Mouse (Mus musculus): ENCODE measurements around the gene Erc2.

The Erc2 gene

GRCm38 (mm10) chr14:28288196-28288595 lies 666.0 kb downstream of the Erc2 start:
- DNase-seq (ENCODE audit: low read depth, low spot score): no peak

DNA sequence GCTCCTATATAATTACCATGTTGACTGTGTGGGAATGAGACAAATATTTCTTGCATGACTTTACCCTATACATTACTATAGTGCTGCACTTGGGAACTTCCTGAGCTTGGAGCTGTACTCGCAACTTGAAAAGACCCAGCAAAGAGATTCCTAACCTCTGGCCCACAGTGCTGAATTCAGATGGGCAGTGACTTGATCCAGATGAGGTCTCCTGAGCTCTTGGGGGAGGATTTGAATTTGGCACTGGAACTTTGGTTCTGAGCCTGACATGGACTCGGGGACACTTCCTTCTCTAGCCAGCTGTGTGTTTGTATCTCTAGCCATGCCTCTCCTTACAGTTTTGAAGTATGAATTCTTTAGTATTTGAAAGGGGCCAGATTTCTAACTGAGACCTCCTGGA lies 666.7 kb downstream of the Erc2 start:
- no peak for DNase-seq (ENCODE audit: low read depth, low spot score)

DNA sequence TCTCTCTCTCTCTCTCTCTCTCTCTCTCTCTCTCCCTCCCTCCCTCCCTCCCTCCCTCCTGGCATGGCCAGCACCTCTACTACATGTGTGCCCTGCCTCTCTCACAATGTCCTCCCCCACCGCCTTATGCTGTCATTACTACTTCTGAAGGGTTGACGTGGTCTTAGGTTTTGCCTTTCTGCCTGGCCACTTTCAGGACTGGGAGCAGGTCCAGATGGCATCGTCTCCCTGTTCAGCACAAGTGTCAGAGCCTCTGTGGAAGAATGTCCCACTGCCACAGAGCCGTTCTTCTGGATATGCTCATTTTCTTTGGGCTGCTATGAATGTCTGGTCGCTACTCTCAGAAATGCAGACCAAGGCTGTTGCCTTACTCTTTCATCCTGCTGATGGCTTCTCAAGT lies 671.7 kb downstream of the Erc2 start:
- DNase-seq (ENCODE audit: low read depth, low spot score): no peak

GRCm38 (mm10) chr14:28295145-28295544 lies 672.9 kb downstream of the Erc2 start:
- DNase-seq (ENCODE audit: low read depth, low spot score): no peak

- no peak for DNase-seq (ENCODE audit: low read depth, low spot score)
Observed at GRCm38 (mm10) chr14:28300095-28300494, 677.9 kb downstream of the Erc2 start.

GRCm38 (mm10) chr14:28301251-28301650 lies 679.0 kb downstream of the Erc2 start:
- DNase-seq (ENCODE audit: low read depth, low spot score): no peak

DNA sequence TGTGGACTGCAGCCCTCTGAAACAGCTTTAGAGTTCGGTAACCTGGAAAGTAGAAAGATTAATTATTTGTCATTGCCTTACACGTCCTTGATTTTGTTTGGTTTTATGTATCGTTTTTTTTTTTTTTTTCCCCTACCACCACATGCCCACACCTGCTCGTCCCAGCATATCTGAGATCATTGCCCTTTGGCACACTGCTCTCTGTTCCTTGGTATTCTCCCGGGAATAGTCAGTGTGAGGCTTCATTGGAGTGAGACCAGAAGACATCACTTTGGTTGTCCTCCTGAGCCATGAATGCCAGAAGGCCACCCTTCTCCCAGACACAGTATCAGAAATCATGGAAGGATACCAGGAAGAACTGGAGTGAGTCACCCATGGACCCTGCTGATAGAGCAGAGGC lies 681.9 kb downstream of the Erc2 start:
- no peak for DNase-seq (ENCODE audit: low read depth, low spot score)

DNA sequence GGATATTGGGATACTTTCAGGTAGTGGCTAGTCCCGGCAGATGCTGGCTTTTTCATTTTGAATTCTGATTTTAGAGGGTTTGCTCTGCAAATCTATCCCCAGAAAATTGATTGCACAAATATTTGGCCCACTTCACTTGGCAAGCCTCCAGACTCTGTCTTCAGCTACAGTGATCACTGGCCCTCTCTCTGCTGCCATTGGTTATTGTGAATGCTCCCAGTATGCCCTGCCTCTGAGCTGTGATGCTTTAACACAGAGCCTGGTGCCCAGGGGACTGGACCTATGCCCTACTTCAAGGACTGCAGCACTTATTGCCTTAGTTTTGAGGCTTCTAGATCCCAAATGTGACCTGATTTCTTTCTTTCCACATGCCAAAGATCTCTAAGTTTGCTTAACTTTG lies 686.4 kb downstream of the Erc2 start:
- no peak for DNase-seq (ENCODE audit: low read depth, low spot score)

- no peak for DNase-seq (ENCODE audit: low read depth, low spot score)
Observed at GRCm38 (mm10) chr14:28316851-28317250, 694.6 kb downstream of the Erc2 start.

GRCm38 (mm10) chr14:28321916-28322534 lies 699.8 kb downstream of the Erc2 start:
- no peak for DNase-seq (ENCODE audit: low read depth, low spot score)

- no peak for DNase-seq (ENCODE audit: low read depth, low spot score)
Observed at GRCm38 (mm10) chr14:28323243-28323642, 701.0 kb downstream of the Erc2 start.

DNA sequence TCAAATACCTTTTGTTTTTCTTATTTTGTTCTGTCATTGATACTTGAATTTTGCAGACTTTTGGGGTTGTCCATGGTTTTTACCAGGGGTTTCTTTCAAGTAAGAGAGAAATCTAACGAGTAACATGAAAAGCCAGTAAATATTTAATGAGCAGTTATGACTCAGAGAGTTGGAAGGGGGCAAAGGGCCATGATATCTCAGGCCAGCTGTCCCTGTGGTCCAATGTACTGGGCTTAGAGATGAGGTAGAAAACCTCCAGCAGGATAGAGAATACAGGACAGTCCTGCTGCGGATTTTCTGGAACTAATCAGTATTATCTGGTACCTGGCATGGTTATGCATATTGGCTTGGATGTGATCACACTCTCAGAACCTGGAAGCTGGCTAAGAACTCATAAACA lies 701.5 kb downstream of the Erc2 start:
- no peak for DNase-seq (ENCODE audit: low read depth, low spot score)

DNA sequence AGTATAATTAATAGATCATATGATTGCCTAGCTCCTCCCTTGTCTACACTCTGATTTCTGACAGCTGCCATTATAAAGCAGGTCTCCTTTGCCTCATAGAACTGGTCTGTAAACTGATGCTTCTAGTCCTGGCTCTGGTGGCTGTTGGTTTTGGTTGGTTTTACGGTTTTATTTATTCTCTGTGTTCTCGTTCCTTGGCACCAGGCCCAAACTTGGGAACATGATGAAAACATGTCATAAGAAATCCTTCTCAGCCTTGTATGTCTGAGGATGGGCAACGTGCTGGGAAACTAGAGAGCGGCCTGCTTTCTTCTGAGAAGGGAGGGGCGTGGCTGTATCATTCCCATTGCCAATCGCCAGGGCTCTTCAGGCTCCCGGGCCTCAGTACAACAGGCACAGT lies 704.2 kb downstream of the Erc2 start:
- no peak for DNase-seq (ENCODE audit: low read depth, low spot score)

GRCm38 (mm10) chr14:28328512-28328911 lies 706.3 kb downstream of the Erc2 start:
- no peak for DNase-seq (ENCODE audit: low read depth, low spot score)

GRCm38 (mm10) chr14:28331108-28331507 lies 708.9 kb downstream of the Erc2 start:
- DNase-seq (ENCODE audit: low read depth, low spot score): no peak

DNA sequence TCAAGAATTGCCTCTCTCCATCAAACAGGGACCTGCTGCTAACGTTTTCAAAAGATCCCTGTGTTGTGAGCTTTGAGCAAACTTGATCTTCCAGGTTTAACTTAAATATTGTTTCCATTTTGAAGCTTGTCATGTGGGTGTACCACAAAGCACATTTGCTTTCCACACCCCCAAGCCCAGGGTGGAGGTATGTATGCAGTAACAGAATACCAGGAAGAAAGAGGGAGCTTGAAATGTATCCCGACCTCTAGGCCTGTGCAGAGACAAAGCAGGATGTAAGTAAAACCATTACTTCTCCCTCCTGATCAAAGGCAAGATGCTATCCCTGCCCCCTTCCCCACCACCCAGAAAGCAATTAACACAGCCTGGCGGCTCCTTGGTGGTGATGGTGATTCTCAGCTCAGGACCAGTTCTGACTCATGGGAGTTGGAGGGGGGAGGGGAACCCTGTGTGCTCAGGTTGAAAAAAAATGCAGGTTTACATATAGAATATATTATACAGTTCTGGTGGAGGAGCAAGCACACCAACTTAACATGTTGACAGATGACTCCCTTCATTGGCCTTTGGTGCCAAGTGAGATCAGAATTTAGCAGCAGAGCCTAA lies 710.2 kb downstream of the Erc2 start:
- no peak for DNase-seq (ENCODE audit: low read depth, low spot score)

GRCm38 (mm10) chr14:28339146-28339545 lies 716.9 kb downstream of the Erc2 start:
- DNase-seq (ENCODE audit: low read depth, low spot score): no peak

DNA sequence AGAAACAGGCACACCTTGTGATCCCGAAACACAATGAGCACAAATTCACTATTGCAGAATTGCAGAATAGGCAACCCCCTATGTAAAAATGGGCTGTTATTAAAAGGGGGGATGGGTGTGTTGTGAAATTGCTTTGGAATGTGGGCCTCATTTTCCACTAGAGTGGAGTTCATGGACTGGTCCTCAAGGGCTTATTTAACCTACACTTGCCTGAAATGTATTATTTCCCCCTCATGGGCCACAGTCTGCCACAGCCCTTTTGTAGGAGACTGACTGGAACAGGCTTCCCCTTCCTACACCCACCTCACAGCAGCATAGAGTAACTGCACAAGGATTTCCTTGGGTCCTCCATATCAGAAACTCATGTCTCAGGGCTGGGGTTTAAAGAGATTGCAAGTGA lies 726.9 kb downstream of the Erc2 start:
- no peak for DNase-seq (ENCODE audit: low read depth, low spot score)

- no peak for DNase-seq (ENCODE audit: low read depth, low spot score)
Observed at GRCm38 (mm10) chr14:28356031-28356430, 733.8 kb downstream of the Erc2 start.

GRCm38 (mm10) chr14:28359502-28359901 lies 737.3 kb downstream of the Erc2 start:
- no peak for DNase-seq (ENCODE audit: low read depth, low spot score)

DNA sequence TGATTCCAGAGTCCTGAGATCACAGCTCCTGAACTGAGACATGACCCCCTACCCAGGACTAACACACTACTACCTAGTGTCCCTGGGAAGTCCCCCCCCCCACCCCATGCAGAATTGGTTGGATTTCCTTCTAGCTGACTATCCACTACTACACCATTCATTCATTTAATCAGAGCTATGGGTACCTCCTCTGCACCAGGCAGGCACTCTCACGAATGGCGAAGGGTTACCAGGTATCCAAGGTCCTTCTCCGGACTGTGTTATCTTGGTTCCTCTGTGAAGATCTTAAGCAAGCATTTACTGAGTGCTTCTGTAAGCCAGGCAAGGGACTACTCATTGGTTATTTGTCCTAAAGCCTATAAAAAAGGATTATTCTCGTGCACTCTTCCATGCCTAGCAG lies 737.8 kb downstream of the Erc2 start:
- no peak for DNase-seq (ENCODE audit: low read depth, low spot score)

- no peak for DNase-seq (ENCODE audit: low read depth, low spot score)
Observed at GRCm38 (mm10) chr14:28362336-28362735, 740.1 kb downstream of the Erc2 start.

DNA sequence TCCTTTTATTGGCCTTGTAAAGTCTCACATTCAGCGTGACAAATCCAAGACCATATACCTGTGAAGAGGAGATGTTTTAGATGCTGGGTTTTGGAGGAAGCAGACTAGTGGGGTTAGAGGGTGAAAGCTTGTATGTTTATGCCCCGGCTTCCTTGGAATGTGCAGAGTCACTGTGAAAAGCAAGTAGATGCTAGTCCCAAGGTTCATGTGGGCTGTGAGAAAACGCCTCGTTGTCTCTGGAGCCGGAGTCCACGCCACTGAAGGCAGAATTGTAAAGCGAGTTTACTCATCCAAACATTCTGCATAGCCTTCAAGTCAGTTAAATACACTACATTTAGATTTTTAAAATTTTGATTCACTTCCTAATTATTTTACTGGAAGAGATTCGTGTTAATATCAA lies 748.5 kb downstream of the Erc2 start:
- no peak for DNase-seq (ENCODE audit: low read depth, low spot score)

DNA sequence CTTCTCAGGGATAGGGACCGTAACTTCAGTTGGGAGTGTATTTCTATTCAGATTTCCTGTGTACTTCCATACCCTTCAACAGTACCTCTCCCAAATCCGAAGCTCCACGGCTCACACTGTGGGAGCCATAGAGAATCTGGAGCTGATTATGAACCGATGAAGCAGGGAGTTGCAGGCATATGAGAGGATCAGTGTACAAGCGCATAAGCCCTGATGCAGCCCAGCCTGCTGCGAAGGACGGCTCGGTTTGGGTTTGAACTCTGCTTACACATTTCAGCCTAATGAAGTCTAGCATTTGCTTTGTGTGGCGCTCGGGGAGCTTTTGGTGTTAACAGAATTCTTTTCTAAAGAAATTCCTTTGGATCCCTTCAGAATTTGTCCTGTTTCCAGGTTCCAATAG lies 749.4 kb downstream of the Erc2 start:
- no peak for DNase-seq (ENCODE audit: low read depth, low spot score)

All from retina, postnatal 7 days (tissue).